Mouse (Mus musculus): Measurements from ENCODE around the gene C2cd5. TPM values are rescaled to one million over a fixed set of nuclear protein-coding genes. Genes with fewer than 3 reads are reported as not detected.
A peak's percentile ranks its signal among the peaks of the same experiment; 100 is the strongest.
"Not testable (repeated sequence)": the region's sequence is repeated elsewhere in the genome, so short reads cannot be mapped to it uniquely, and the experiment has no call there.

The C2cd5 gene
- polyA plus RNA-seq, 1 experiment from 2014 or later = 25.2 TPM

DNA sequence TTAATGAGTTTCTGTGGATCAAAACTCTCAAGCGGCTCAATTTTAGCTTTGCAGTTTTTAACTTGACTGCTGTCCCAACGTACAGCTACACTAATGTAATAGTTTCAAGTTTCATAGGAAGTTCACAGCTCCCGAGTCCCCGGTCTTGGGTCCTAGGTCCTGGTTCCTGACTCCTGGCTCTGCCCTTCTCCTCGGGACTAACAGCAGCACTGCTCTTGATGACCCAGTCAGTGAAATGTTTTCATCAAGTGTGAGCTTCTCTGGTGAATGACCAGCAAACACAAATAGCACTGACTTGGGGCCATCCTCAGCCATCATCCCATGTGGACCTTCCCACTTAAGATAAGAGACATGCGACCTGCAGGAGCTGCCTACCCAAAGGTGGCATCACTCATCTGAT, 111.7 kb downstream of the C2cd5 start:
- H3K4me3 ChIP-seq = no peak overlapping the region
- ATAC-seq (ENCODE audit: borderline replicate concordance, extremely low read depth, low FRiP score, low TSS enrichment) = no peak
- H3K9me3 ChIP-seq = no peaks in the 10 kb centered on the region
- no peaks in the 10 kb centered on the region; the same call in 1 of the 2 replicates for H3K27me3 ChIP-seq
- H3K27ac ChIP-seq = no peak overlapping the region
- no peaks in the 10 kb centered on the region for H3K4me1 ChIP-seq
- H3K4me2 ChIP-seq = no peak overlapping the region
- no peaks in the 10 kb centered on the region for H3K36me3 ChIP-seq
- H3K9ac ChIP-seq = no peak overlapping the region
- WGBS = 67% methylated on average over 6 of the region's 6 CpGs

DNA sequence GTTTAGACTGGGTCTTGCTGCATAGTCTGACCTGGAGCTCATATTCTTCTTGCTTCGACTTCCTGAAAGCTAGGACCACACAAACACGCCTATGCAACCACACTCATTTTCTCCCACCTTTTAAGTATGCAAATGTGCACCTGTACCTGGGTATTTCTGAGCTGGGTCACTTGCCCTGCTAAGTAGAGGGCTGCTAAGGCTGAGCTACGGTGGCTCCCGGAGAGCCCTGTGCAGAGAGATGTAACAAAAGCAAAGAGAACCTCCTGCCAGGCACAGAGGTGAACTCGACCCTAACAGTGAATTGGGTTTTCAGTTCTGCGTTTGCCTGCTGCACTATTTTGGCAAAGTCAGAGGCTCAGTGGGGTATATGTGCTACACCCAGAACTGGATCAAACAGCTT, 112.3 kb downstream of the C2cd5 start:
- Histone ChIP-seq H3K4me3 (no peak overlapping the region), H3K27ac (no peak overlapping the region), H3K36me3 (no peaks in the 10 kb centered on the region), H3K27me3 (no peaks in the 10 kb centered on the region; the same call in 1 of the 2 replicates), H3K4me1 (no peaks in the 10 kb centered on the region), H3K9me3 (no peaks in the 10 kb centered on the region), H3K4me2 (no peak overlapping the region), H3K9ac (no peak overlapping the region)
- 67% methylated on average over 6 of the region's 6 CpGs for WGBS
- ATAC-seq (ENCODE audit: borderline replicate concordance, extremely low read depth, low FRiP score, low TSS enrichment) = no peak

DNA sequence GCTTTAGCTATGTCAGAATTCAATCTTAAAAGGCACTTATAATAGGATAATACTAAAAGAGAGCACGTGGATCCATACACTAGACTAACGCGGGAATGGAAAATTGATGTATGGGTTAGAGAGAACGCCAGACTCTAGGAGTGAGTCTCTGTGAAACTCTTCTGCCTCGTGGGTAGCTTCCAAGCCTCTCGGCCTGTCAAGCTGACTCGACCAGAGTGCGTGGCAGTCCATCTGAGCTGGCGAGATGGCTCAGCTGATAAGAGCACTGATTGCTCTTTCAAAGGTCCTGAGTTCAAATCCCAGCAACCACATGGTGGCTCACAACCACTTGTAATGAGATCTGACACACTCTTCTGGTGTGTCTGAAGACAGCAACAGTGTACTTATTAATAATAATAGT, 113.2 kb downstream of the C2cd5 start:
- H3K27ac ChIP-seq; H3K9me3 ChIP-seq; H3K4me2 ChIP-seq; H3K27me3 ChIP-seq; ATAC-seq (ENCODE audit: borderline replicate concordance, extremely low read depth, low FRiP score, low TSS enrichment); H3K4me3 ChIP-seq; H3K4me1 ChIP-seq; H3K36me3 ChIP-seq; H3K9ac ChIP-seq: not testable (repeated sequence)
- WGBS = 79% methylated on average over 9 of the region's 9 CpGs

DNA sequence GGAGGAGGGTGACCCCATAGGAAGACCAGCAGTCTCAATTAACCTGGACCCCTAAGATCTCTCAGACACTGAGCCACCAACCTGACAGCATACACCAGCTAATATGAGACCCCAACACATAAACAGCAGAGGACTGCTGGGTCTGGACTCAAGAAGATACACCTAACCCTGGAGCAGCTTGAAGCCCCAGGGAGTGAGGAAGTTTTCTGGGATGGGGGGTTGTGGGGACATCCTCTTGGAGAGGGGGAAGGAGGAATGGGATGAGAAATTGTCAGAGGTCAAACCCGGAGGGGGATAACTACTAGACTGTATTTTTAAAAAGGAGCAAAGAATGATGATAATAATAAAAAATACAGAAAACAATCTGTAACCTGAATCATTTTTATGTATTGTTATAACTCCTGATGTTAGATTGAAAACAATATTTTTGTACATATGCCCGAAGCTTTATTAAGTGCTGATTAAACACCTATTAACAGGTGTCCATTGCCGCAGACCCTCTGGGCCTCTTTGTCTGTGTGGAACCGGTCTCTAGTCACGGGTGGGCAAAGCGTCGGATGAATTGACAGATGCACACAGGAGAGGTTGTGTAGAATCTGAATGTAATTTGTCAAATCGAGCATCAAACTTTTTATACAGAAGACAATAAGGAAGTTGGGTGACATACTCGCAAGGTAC, 114.2 kb downstream of the C2cd5 start:
- H3K4me3 ChIP-seq; H3K4me2 ChIP-seq; H3K27me3 ChIP-seq; H3K27ac ChIP-seq; H3K9ac ChIP-seq; H3K36me3 ChIP-seq; ATAC-seq (ENCODE audit: borderline replicate concordance, extremely low read depth, low FRiP score, low TSS enrichment); H3K9me3 ChIP-seq; H3K4me1 ChIP-seq: not testable (repeated sequence)
- WGBS = 83% methylated on average over 9 of the region's 9 CpGs

DNA sequence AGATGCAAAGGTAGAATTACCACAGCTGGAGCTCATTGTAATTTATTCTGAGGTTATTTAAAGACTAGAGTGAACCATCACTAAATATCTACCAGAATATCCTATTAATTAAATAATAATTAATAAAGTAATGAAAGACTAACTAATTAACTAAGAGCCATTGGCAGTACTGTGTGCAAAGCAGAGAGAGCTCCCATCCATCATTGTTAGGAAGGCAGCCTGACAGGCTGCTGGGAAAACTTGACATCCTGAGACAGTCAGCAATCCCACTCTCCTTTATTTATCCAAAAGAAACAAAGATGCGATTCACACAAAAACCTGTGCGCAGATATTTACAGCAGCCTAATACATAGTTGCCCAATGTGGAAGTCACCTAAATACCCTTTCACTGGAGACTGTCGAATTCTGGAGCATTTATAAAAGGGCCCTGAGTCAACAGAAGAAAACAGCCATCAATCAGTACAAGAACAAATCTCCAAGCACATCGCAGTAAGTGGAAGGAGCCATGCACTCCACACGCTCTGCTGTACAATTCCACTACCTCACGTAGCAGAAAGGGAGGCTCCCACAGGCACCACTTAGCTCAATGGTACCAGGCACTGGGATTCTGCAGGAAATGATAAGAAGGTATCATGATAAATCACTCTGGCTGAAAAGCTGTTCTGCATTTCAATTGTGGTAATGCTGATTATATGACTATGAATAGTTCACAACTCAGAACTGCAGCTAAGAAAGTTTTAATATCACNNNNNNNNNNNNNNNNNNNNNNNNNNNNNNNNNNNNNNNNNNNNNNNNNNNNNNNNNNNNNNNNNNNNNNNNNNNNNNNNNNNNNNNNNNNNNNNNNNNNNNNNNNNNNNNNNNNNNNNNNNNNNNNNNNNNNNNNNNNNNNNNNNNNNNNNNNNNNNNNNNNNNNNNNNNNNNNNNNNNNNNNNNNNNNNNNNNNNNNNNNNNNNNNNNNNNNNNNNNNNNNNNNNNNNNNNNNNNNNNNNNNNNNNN, 120.0 kb downstream of the C2cd5 start:
- H3K4me1 ChIP-seq = no peaks in the 10 kb centered on the region
- no peak overlapping the region for H3K27ac ChIP-seq
- ATAC-seq (ENCODE audit: borderline replicate concordance, extremely low read depth, low FRiP score, low TSS enrichment) = no peak

DNA sequence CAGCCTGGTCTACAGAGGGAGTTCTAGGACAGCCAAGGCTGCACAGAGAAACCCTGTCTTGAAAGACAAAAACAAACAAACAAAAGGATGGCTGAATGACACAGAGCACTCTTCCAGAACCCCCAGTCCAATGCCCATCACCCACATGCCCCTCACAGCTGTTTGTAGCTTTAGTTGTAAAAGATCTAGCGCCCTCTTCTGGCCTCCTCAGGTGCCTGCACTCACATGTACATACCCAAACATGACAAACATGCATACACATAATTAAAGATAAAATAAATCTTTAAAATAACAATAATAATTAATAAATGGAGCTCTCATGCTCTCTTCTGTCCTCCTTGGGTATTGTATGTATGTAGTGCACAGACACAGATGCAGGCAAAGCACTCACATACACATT, 122.7 kb downstream of the C2cd5 start:
- no peak overlapping the region for H3K4me2 ChIP-seq
- 48% methylated on average over 1 of the region's 1 CpGs for WGBS
- ATAC-seq (ENCODE audit: borderline replicate concordance, extremely low read depth, low FRiP score, low TSS enrichment) = no peak
- no peak overlapping the region for H3K27ac ChIP-seq
- H3K9me3 ChIP-seq = no peaks in the 10 kb centered on the region
- no peak overlapping the region for H3K4me3 ChIP-seq
- no peaks in the 10 kb centered on the region for H3K36me3 ChIP-seq
- H3K9ac ChIP-seq = no peak overlapping the region
- H3K27me3 ChIP-seq = no peaks in the 10 kb centered on the region
- H3K4me1 ChIP-seq = no peaks in the 10 kb centered on the region

More for the DNA sequence above, 120.0 kb downstream of the C2cd5 start:
- H3K4me2 ChIP-seq = no peak overlapping the region
- 13% methylated on average over 6 of the region's 6 CpGs for WGBS
- H3K4me3 ChIP-seq = no peak overlapping the region
- H3K9me3 ChIP-seq = no peaks in the 10 kb centered on the region
- H3K27me3 ChIP-seq = no peaks in the 10 kb centered on the region
- no peaks in the 10 kb centered on the region for H3K36me3 ChIP-seq
- no peak overlapping the region for H3K9ac ChIP-seq

DNA sequence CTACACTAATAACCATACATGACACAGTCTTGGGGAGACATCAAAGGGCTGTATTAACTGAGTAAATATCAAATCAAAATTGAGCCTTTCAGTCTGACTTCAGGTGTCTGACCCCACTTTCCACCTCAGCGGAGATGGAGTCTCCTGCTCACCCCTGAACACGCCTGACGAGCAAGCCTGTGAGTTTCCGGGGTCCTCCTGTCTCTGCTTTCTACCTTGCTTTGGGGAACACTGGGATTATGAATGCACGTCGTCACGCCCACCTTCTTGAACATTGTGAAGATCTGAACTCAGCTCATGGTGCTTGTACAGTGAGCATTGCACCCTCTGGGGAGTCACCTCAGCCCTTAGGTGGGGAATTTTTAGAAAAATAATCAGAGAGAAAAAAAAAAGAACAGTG, 126.7 kb downstream of the C2cd5 start:
- no peak overlapping the region for H3K27ac ChIP-seq
- H3K9ac ChIP-seq = no peak overlapping the region
- no peaks in the 10 kb centered on the region for H3K36me3 ChIP-seq
- H3K4me1 ChIP-seq = no peaks in the 10 kb centered on the region
- 82% methylated on average over 7 of the region's 7 CpGs for WGBS
- H3K4me3 ChIP-seq = no peak overlapping the region
- no peak overlapping the region for H3K4me2 ChIP-seq
- no peak for ATAC-seq (ENCODE audit: borderline replicate concordance, extremely low read depth, low FRiP score, low TSS enrichment)
- no peaks in the 10 kb centered on the region for H3K9me3 ChIP-seq
- H3K27me3 ChIP-seq = no peaks in the 10 kb centered on the region

DNA sequence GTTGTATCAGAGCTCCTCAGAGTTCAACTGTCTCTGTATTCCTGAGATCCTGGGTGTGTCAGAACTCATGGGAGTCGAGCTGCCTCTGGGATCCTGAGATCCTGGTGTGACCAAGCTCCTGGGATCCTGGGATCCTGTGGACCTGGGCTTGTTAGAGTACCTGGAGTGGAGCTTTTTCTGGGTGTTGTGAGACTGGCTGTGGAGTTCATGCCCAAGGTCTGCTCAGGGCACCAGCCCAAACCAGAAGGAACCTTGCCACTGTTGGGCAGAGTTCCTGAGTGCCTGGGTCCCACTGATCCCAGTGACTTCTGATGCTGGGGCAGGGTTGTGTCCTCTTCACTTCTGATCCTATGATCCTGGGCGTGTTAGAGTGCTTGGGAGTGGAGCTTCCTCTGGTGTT, 127.7 kb downstream of the C2cd5 start:
- Histone ChIP-seq H3K4me1 (no peaks in the 10 kb centered on the region), H3K9me3 (no peaks in the 10 kb centered on the region), H3K4me3 (no peak overlapping the region), H3K27me3 (no peaks in the 10 kb centered on the region), H3K9ac (no peak overlapping the region), H3K27ac (no peak overlapping the region), H3K4me2 (no peak overlapping the region), H3K36me3 (no peaks in the 10 kb centered on the region)
- WGBS = 60% methylated on average over 2 of the region's 2 CpGs
- no peak for ATAC-seq (ENCODE audit: borderline replicate concordance, extremely low read depth, low FRiP score, low TSS enrichment)

DNA sequence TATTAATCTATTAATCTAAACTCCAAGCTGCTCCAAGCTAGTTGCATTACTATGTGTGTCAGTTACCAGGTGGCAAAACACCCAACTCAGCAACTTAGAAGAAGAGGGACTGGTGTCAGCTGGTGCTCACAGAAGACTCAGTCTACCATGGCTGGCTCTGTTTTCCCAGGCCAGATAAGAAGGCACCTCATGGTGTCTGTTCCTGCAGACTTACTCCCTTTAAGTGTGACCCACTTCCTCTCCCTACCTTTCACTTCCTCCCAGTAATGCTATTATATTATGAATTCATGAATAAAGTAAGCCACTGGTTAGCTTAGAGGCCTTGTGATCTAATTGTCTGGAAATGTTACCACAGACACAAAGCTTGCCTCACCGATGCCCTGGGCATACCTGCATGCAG, 132.5 kb downstream of the C2cd5 start:
- ATAC-seq (ENCODE audit: borderline replicate concordance, extremely low read depth, low FRiP score, low TSS enrichment) = no peak
- WGBS = 89% methylated on average over 1 of the region's 1 CpGs
- no peak overlapping the region for H3K4me3 ChIP-seq
- no peak overlapping the region for H3K4me2 ChIP-seq
- H3K9me3 ChIP-seq = no peaks in the 10 kb centered on the region
- H3K27ac ChIP-seq = no peak overlapping the region
- H3K4me1 ChIP-seq = peaks cover 9% of the 10 kb centered on the region; the same call in 1 of the 2 replicates
- H3K9ac ChIP-seq = no peak overlapping the region
- peaks cover 25% of the 10 kb centered on the region for H3K27me3 ChIP-seq
- H3K36me3 ChIP-seq = no peaks in the 10 kb centered on the region

DNA sequence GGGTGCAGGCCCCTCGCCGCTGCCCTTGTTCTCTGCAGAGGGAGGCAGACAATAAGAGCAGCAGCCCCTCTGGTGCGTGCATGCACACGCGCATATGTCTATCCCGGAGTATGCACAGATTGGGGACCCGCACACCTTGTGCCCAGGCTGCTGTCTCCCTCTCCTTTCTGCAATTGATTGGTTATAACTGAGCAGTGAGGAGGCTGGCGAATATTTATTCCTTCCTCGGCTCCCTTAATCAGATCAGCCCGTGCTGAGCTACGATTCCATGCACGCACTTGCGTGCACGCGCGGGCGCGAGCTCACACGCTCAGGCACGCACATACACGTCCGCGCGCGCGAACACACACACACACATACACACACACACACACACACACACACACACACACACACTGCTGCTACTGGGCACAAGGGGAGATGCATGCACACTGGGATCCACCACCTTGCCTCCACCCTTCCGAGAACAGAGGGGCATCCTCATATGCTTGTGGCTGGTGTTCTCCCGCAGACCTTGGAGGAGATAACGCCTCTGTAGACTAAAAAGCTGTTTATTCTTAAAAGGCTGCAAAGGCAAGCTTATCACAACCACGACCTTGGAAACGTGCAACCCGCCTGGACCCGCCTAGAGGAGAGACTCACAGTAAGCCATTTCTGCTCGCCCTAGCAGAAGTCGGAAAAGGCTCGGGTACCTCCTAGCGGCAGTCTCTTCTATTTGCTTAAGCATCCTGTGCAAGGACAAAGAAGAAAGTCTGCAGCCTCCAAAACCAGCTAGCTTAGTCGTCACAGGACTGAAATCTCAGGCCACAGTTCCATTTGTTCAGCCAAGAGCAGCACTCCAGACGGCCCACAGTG, 135.2 kb downstream of the C2cd5 start:
- peak overlapping the region; percentile 98 for H3K4me2 ChIP-seq
- peak overlapping the region; percentile 50 for H3K4me3 ChIP-seq
- no peaks in the 10 kb centered on the region for H3K36me3 ChIP-seq
- peak overlapping the region; percentile 19; the same call in 1 of the 2 replicates for H3K9ac ChIP-seq
- H3K9me3 ChIP-seq = no peaks in the 10 kb centered on the region
- peak; percentile 75; the same call in 1 of the 2 replicates for ATAC-seq (ENCODE audit: borderline replicate concordance, extremely low read depth, low FRiP score, low TSS enrichment)
- WGBS = under 1% methylated on average over 39 of the region's 39 CpGs
- peaks cover 9% of the 10 kb centered on the region; the same call in 1 of the 2 replicates for H3K4me1 ChIP-seq
- peaks cover 31% of the 10 kb centered on the region for H3K27me3 ChIP-seq
- H3K27ac ChIP-seq = no peak overlapping the region

DNA sequence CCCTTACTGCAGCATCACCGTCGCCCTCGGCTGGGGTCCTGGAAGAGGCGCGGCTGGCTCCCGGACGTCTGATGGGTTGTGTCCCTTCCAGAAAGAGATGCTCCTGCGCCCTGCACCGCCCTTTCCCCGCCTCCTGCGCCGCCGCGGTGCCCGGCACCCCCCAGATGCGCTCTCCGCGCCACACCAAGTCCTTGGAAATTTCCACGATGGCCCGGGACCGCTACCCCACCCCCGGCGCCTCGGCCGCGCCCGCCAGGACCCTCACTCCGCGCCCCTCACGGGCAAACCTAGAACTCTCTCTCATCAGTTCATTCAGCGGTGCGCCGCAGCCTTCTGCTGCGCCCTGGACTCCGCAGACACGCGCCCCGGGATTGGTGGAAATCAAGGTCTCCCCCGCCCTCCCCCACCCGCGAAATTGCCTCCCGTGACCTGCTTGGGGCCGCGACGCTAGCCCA, 135.8 kb downstream of the C2cd5 start, which contains the start of gene St8sia1:
St8sia1 (minus strand) TSS at position 377 of the 455 bp plus-strand sequence.
- H3K4me2 ChIP-seq = peak within 1 kb of the TSS; percentile 98
- peak; percentile 49; the same call in 1 of the 2 replicates for ATAC-seq (ENCODE audit: borderline replicate concordance, extremely low read depth, low FRiP score, low TSS enrichment)
- no peaks in the 10 kb centered on the region for H3K9me3 ChIP-seq
- H3K36me3 ChIP-seq = no peaks in the 10 kb centered on the region
- no peak within 1 kb of the TSS for H3K27ac ChIP-seq
- H3K4me3 ChIP-seq = peak within 1 kb of the TSS; percentile 50
- H3K27me3 ChIP-seq = peaks cover 31% of the 10 kb centered on the region
- peaks cover 9% of the 10 kb centered on the region; the same call in 1 of the 2 replicates for H3K4me1 ChIP-seq
- under 1% methylated on average over 45 of the region's 45 CpGs for WGBS
- H3K9ac ChIP-seq = peak within 1 kb of the TSS; percentile 19; the same call in 1 of the 2 replicates

All from lung, embryonic 15.5 days (tissue).